Mouse (Mus musculus) effector memory CD4-positive, alpha-beta T cell, adult 7 months (primary cell): ENCODE results near the gene Plpp2. TPM values are rescaled to one million over a fixed set of nuclear protein-coding genes. Genes with fewer than 3 reads are reported as not detected.

Experiments used
- polyA plus RNA-seq: library from polyadenylated mRNA; unstranded; fragments of 100-300 nt; shearing (Covaris generic); gene quantifications from one replicate; pipeline ENCODE4 v1.2.1, GENCODE M21; 2017

Gene Plpp2
- polyA plus RNA-seq = 3.7 TPM

DNA sequence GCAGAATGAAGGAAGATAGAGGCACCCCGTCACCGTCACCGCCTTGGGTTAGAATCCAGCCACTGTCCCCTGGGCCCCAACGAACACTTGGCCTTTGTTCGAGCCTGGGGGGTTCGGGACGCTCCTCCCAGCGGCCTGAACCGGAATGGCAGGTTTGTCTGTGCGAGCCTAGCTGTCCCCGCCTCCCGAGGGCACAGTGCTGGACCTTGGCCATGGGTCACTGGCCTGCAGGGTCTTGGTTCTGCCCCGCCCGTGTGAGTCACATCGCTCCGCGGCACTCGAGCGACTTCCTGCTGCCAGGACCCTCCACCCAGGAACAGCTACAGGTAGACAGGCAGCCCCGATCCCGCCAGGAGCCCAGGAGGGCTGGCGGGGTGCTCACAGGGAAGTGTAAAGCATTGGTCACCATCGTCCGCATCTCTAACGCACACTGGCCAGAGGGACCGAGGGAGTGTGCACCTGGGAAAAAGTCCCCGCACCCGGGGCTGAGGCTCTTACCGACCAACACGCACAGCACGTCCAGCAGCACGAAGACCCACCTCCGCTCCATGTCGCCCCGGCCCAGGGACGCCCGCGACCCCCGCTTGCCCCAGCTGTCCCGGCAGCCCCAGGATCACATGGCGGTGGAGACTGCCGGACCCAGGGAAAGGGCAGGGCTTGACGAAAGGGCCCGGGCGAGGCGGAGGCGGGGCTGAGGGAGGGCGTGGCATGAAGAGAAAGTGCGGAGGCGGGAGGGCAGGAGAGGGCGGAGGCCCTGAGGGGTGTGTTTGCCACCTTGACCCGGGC lies at the start of gene Plpp2:
TSS of gene Plpp2 (minus strand) at position 671 of the 786 bp plus-strand sequence.

DNA sequence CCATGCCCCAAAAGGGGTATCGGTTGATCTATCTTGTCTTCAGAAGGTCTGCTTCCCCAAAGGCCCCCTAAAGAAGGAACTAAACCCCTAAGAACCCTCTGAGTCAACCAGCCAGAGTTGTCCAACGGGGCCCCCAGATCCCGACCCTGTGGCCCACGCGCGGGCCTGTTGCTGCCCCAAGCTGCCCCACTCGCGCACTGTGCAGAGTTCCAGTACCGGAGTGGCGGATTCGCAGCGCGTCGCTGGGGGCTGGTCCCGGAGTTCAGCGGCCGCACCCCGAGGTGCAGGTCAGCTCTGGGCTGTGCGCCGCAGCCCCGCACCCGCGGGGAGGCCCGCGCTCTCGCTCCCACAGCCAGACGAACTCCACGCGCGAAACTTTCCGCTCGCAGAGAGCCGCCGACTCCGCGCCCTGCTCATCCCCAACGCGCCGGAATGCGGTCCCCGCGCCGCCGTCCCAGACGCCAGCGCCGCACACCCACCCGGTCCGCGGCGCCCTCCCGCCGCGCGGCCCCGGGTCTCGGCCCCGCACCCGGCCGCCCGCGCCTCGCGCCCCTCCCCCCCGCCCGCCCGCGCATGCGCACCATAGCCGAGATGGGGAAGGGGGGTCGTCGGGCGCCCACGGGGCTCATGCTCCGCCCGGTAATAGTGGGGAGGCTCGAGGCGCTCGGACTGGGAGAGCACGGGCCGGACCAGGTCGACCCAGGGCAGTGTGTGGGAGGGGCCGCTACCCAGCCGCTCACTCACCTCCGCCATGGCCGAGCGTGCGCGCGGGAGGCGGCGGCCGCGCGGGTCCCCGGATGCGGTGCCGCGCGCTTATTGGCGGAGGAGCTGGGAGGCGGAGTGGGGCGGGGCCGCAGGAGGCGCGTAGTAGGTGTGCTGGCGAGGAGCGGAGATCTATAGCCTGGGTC lies 21.0 kb upstream of the Plpp2 start, which contains the start of gene Mier2:
TSS of gene Mier2 (minus strand) at position 870 of the 908 bp plus-strand sequence.

Other genes with a start within 250 kb of the Plpp2 start
- not detected for gene Vmn2r82, start 177.3 kb downstream of the Plpp2 start, polyA plus RNA-seq
- gene Vmn2r83, start 65.1 kb downstream of the Plpp2 start, polyA plus RNA-seq = 0.10 TPM
- gene Mier2, start 21.4 kb upstream of the Plpp2 start, polyA plus RNA-seq = 38.1 TPM
- 0.35 TPM for gene Theg, start 53.5 kb upstream of the Plpp2 start, polyA plus RNA-seq
- not detected for gene C2cd4c, start 80.2 kb upstream of the Plpp2 start, polyA plus RNA-seq
- 0.17 TPM for gene Shc2, start 104.1 kb upstream of the Plpp2 start, polyA plus RNA-seq
- not detected for gene Odf3l2, start 111.9 kb upstream of the Plpp2 start, polyA plus RNA-seq
- gene Madcam1, start 130.8 kb upstream of the Plpp2 start, polyA plus RNA-seq = 0.54 TPM
- gene Tpgs1, start 135.6 kb upstream of the Plpp2 start, polyA plus RNA-seq = 26.2 TPM
- gene Cdc34, start 148.4 kb upstream of the Plpp2 start, polyA plus RNA-seq = 78.4 TPM
- gene Gzmm, start 155.2 kb upstream of the Plpp2 start, polyA plus RNA-seq = 8.2 TPM
- gene Bsg, start 170.7 kb upstream of the Plpp2 start, polyA plus RNA-seq = 207 TPM
- not detected for gene Hcn2, start 182.8 kb upstream of the Plpp2 start, polyA plus RNA-seq
- gene Polrmt, start 212.8 kb upstream of the Plpp2 start, polyA plus RNA-seq = 31.9 TPM
- gene Fgf22, start 221.3 kb upstream of the Plpp2 start, polyA plus RNA-seq = not detected
- gene Rnf126, start 233.2 kb upstream of the Plpp2 start, polyA plus RNA-seq = 41.8 TPM
- not detected for gene Fstl3, start 243.5 kb upstream of the Plpp2 start, polyA plus RNA-seq